Mouse (Mus musculus): ENCODE data around the gene Tpp1. TPM values are rescaled to one million over a fixed set of nuclear protein-coding genes. Genes with fewer than 3 reads are reported as not detected.

Gene Tpp1
- polyA plus RNA-seq, 1 experiment from 2014 or later = 57.9 TPM

DNA sequence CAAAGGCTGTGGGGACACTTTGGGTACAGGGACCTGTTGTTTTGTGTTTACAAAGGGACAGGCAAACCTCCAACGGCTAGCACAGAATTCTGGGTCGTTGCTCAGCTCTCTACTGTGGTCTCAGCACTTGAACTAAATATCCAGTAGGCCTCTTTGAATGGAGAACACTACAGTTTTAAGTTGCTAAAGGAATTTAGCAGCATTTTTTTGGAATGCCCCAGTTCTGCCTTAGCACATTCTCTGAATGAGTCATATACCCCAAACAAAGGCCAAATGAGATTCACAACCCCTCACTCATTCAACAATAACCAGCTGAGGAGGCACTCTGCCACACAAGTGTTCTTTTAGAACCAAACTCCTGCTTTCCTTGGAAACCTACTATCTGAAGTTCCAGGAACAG is 30.1 kb downstream of the Tpp1 start:
- H3K4me3 ChIP-seq (ENCODE audit: low read depth, low read length) = no peak overlapping the region
- 73% methylated on average over 2 of the region's 2 CpGs for WGBS
- ATAC-seq (ENCODE audit: low FRiP score) (no peak), DNase-seq (ENCODE audit: low spot score, missing footprints) (no peak)
- no peak overlapping the region for H3K27ac ChIP-seq (ENCODE audit: low read depth, low read length)
- no peak overlapping the region for H3K4me2 ChIP-seq
- no peaks in the 10 kb centered on the region for H3K27me3 ChIP-seq (ENCODE audit: control insufficient read depth, insufficient read depth, low read length)
- no peaks in the 10 kb centered on the region for H3K36me3 ChIP-seq (ENCODE audit: control insufficient read depth, insufficient read depth, low read length)
- H3K4me1 ChIP-seq (ENCODE audit: control insufficient read depth, insufficient read depth, low read length) = no peaks in the 10 kb centered on the region
- no peak overlapping the region for H3K9ac ChIP-seq (ENCODE audit: low read length)
- no peaks in the 10 kb centered on the region for H3K9me3 ChIP-seq (ENCODE audit: control insufficient read depth, low read length)

DNA sequence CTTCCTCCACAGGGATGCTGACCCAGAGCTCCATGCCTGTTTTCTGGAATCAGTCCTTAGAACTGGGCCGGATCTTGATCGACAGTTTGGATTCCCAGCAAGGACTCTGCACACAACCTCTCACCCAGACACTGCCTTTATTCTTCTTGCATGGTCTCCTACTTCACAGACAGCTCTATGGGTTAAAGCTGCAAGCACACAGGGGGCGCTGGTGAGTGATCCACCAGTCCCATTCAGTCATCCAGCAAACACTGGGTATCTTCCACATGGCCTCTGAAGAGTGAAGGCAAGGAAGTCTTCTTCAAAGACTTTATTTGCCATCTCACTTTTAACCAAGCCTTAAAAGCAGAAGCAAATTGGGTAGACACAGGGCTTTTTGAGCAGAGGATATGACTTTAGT is 36.7 kb downstream of the Tpp1 start:
- no peak for DNase-seq (ENCODE audit: low spot score, missing footprints)

DNA sequence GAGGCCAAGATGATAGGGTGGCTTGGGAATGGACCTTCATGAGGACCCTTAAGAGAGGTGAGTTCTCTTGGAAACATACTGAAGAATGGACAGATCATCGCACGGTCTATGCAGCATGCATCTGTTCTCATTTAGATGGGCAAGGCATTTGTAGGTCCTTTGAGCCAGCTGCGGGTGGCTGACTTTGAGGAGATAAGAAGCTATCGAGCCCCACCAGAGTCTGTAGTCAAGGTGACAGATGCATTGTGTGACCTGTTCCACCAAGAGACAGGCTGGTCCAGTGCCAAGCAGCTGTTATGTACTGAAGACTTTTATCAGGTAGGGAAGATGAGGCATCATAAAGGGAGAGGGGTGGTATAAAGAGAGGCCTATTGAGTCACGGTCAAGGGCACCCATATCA is 43.3 kb downstream of the Tpp1 start:
- Histone ChIP-seq H3K27me3 (ENCODE audit: control insufficient read depth, insufficient read depth, low read length) (no peaks in the 10 kb centered on the region), H3K4me3 (ENCODE audit: low read depth, low read length) (no peak overlapping the region), H3K4me1 (ENCODE audit: control insufficient read depth, insufficient read depth, low read length) (no peaks in the 10 kb centered on the region), H3K27ac (ENCODE audit: low read depth, low read length) (no peak overlapping the region), H3K9ac (ENCODE audit: low read length) (no peak overlapping the region), H3K9me3 (ENCODE audit: control insufficient read depth, low read length) (no peaks in the 10 kb centered on the region), H3K4me2 (no peak overlapping the region), H3K36me3 (ENCODE audit: control insufficient read depth, insufficient read depth, low read length) (no peaks in the 10 kb centered on the region)
- ATAC-seq (ENCODE audit: low FRiP score) (no peak), DNase-seq (ENCODE audit: low spot score, missing footprints) (no peak)
- WGBS = 93% methylated on average over 5 of the region's 5 CpGs

More for the DNA sequence above, 36.7 kb downstream of the Tpp1 start:
- no peaks in the 10 kb centered on the region for H3K4me1 ChIP-seq (ENCODE audit: control insufficient read depth, insufficient read depth, low read length)
- H3K4me2 ChIP-seq = no peak overlapping the region
- no peak overlapping the region for H3K9ac ChIP-seq (ENCODE audit: low read length)
- no peak overlapping the region for H3K27ac ChIP-seq (ENCODE audit: low read depth, low read length)
- no peaks in the 10 kb centered on the region for H3K36me3 ChIP-seq (ENCODE audit: control insufficient read depth, insufficient read depth, low read length)
- no peak overlapping the region for H3K4me3 ChIP-seq (ENCODE audit: low read depth, low read length)
- 63% methylated on average over 3 of the region's 3 CpGs for WGBS
- H3K9me3 ChIP-seq (ENCODE audit: control insufficient read depth, low read length) = no peaks in the 10 kb centered on the region
- no peak for ATAC-seq (ENCODE audit: low FRiP score)
- H3K27me3 ChIP-seq (ENCODE audit: control insufficient read depth, insufficient read depth, low read length) = no peaks in the 10 kb centered on the region

DNA sequence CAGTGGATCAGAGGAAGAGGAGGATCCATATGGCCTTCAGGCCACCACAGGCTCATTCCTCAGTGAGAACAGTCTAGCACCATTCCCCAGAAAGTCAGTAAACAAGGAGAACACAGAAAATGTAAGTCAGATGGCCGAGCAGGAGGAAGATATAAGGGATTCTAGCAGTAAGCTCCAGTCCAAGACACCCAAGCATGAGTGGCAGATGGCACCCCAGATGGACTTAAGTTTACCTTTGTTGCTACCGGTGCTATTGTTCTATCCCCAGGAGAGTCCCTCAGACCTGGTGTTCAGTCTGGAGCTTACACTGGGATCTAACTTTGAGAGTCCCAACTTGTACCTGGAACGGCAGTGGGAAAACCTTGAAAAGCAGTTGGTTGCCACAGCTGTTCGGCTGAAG is 48.2 kb downstream of the Tpp1 start:
- WGBS = 96% methylated on average over 4 of the region's 4 CpGs
- Histone ChIP-seq H3K4me2 (no peak overlapping the region), H3K9me3 (ENCODE audit: control insufficient read depth, low read length) (no peaks in the 10 kb centered on the region), H3K4me3 (ENCODE audit: low read depth, low read length) (no peak overlapping the region), H3K27me3 (ENCODE audit: control insufficient read depth, insufficient read depth, low read length) (no peaks in the 10 kb centered on the region), H3K9ac (ENCODE audit: low read length) (no peak overlapping the region), H3K36me3 (ENCODE audit: control insufficient read depth, insufficient read depth, low read length) (no peaks in the 10 kb centered on the region), H3K4me1 (ENCODE audit: control insufficient read depth, insufficient read depth, low read length) (no peaks in the 10 kb centered on the region), H3K27ac (ENCODE audit: low read depth, low read length) (no peak overlapping the region)
- no peak for ATAC-seq (ENCODE audit: low FRiP score)
- no peak for DNase-seq (ENCODE audit: low spot score, missing footprints)

DNA sequence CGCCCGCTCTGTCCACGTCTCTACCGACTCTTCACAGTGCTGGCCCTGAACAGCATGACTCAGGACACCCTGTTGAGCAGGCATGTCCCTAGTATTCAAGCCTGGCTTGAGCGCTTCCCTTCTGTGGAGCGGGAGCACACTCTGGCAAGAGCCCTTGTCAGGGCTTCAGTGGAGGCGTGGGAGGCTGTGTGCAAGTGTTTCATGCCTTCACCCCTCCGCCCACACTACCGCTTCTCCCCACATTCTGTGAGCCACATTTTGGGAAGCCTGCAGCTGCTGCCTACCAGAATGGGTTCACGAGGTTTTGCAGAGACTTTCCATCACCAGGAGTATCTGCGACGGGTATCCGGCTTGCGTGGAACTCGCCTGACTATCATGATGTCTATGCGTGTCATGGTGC is 48.9 kb downstream of the Tpp1 start:
- DNase-seq (ENCODE audit: low spot score, missing footprints) (no peak), ATAC-seq (ENCODE audit: low FRiP score) (no peak)
- 86% methylated on average over 16 of the region's 16 CpGs for WGBS
- H3K9ac ChIP-seq (ENCODE audit: low read length) = no peak overlapping the region
- no peak overlapping the region for H3K27ac ChIP-seq (ENCODE audit: low read depth, low read length)
- H3K36me3 ChIP-seq (ENCODE audit: control insufficient read depth, insufficient read depth, low read length) = no peaks in the 10 kb centered on the region
- H3K4me3 ChIP-seq (ENCODE audit: low read depth, low read length) = no peak overlapping the region
- no peaks in the 10 kb centered on the region for H3K9me3 ChIP-seq (ENCODE audit: control insufficient read depth, low read length)
- H3K27me3 ChIP-seq (ENCODE audit: control insufficient read depth, insufficient read depth, low read length) = no peaks in the 10 kb centered on the region
- H3K4me1 ChIP-seq (ENCODE audit: control insufficient read depth, insufficient read depth, low read length) = no peaks in the 10 kb centered on the region
- H3K4me2 ChIP-seq = no peak overlapping the region

Other genes starting within 250 kb of the Tpp1 start
- 42.0 and 47.3 TPM in 2 replicates for gene Smpd1, start 197.9 kb downstream of the Tpp1 start, polyA plus RNA-seq (2014; fragmentation: Nextera tagmentation; extraction: Ambion mirVana)
- gene Apbb1, start 170.6 kb downstream of the Tpp1 start, polyA plus RNA-seq (2014; fragmentation: Nextera tagmentation; extraction: Ambion mirVana) = 100 and 103 TPM in 2 replicates
- 0.11 and 0.29 TPM in 2 replicates for gene Hpx, start 152.1 kb downstream of the Tpp1 start, polyA plus RNA-seq (2014; fragmentation: Nextera tagmentation; extraction: Ambion mirVana)
- gene Trim3, start 118.7 kb downstream of the Tpp1 start, polyA plus RNA-seq (2014; fragmentation: Nextera tagmentation; extraction: Ambion mirVana) = 20.3 and 23.8 TPM in 2 replicates
- 118 and 141 TPM in 2 replicates for gene Timm10b, start 112.2 kb downstream of the Tpp1 start, polyA plus RNA-seq (2014; fragmentation: Nextera tagmentation; extraction: Ambion mirVana)
- gene Arfip2, start 111.8 kb downstream of the Tpp1 start, polyA plus RNA-seq (2014; fragmentation: Nextera tagmentation; extraction: Ambion mirVana) = 70.1 and 72.9 TPM in 2 replicates
- 10.5 and 11.9 TPM in 2 replicates for gene Gm45799, start 111.7 kb downstream of the Tpp1 start, polyA plus RNA-seq (2014; fragmentation: Nextera tagmentation; extraction: Ambion mirVana)
- 1.00 and 1.3 TPM in 2 replicates for gene Dnhd1, start 101.4 kb downstream of the Tpp1 start, polyA plus RNA-seq (2014; fragmentation: Nextera tagmentation; extraction: Ambion mirVana)
- gene Ilk, start 15.6 kb downstream of the Tpp1 start, polyA plus RNA-seq (2014; fragmentation: Nextera tagmentation; extraction: Ambion mirVana) = 238 and 241 TPM in 2 replicates
- 41.2 and 45.0 TPM in 2 replicates for gene Rrp8, start 14.8 kb downstream of the Tpp1 start, polyA plus RNA-seq (2014; fragmentation: Nextera tagmentation; extraction: Ambion mirVana)
- 163 and 195 TPM in 2 replicates for gene Taf10, start 7.9 kb downstream of the Tpp1 start, polyA plus RNA-seq (2014; fragmentation: Nextera tagmentation; extraction: Ambion mirVana)
- gene Dchs1, start 35.4 kb upstream of the Tpp1 start, polyA plus RNA-seq (2014; fragmentation: Nextera tagmentation; extraction: Ambion mirVana) = 10.7 and 12.7 TPM in 2 replicates
- gene Mrpl17, start 58.9 kb upstream of the Tpp1 start, polyA plus RNA-seq (2014; fragmentation: Nextera tagmentation; extraction: Ambion mirVana) = 245 and 258 TPM in 2 replicates
- gene Gm4070, start 201.7 kb upstream of the Tpp1 start, polyA plus RNA-seq (2014; fragmentation: Nextera tagmentation; extraction: Ambion mirVana) = 0.07 and 0.36 TPM in 2 replicates

Measured in midbrain, embryonic 11.5 days (tissue).